Mouse (Mus musculus): Measurements from ENCODE around the gene Srrm1.

DNA sequence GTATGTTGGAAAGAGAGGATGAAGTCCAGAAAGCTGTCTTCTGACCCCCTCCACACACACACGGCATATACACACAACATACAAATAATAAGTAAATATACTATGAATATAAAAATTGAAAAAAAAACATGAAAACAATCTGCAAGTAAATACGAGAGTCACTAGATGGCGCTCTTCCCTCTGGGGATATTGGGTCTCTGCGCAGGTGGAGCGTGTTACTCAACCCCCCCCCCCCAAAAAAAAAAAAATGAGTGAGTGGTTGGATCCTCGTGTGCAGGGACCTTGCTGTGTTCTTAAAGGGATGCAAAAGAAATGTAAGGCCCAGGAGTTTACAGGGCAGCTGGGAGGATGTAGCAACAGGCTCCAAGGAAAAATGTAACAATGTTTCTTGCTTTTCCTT, 5.6 kb upstream of the Srrm1 start:
- TF ChIP-seq CTCF (IDR thresholded peaks at IDR 0.05; ENCODE audit: low read depth, low read length) (no peak), POLR2AphosphoS5 (IDR thresholded peaks at IDR 0.05; ENCODE audit: insufficient replicate concordance, low read depth, low read length) (no peak), GATA1 (IDR thresholded peaks at IDR 0.05; ENCODE audit: borderline replicate concordance, low read length) (no peak), TAL1 (conservative IDR thresholded peaks at IDR 0.05; ENCODE audit: low read depth, low read length) (no peak)
